ENCODE assay signal across 7 mouse cellular contexts in the genomic region with DNA sequence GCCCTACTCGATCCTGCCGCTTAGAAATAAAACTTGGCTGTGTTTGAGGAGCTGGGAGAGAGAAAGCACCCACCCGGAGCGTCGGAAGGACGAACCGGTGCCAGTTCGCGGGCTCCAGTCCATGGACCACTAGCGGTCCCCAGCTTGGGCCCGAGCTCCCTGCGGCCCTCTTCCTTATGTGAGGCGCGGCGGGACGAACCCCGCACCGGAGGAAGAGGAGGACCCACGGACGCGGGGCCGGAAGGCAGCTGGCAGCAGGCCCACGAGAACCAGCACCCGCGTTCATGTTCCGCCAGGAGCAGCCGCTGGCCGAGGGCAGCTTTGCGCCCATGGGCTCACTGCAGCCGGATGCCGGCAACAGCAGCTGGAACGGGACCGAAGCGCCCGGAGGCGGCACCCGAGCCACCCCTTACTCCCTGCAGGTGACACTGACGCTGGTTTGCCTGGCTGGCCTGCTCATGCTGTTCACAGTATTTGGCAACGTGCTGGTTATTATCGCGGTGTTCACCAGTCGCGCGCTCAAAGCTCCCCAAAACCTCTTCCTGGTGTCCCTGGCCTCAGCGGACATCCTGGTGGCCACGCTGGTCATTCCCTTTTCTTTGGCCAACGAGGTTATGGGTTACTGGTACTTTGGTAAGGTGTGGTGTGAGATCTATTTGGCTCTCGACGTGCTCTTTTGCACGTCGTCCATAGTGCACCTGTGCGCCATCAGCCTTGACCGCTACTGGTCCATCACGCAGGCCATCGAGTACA. TPM values are rescaled to one million over a fixed set of nuclear protein-coding genes. Genes with fewer than 3 reads are reported as not detected.
DNase-seq lines count a peak whose midpoint lies in the region; ATAC-seq and TF ChIP-seq lines count a peak whose summit lies in the region.

No protein-coding gene starts in this region.

- no peak for ATAC-seq in lung, embryonic 16.5 days (ENCODE audit: low read depth)
- no peak for ATAC-seq in forebrain, postnatal 0 days
- no peak for ATAC-seq in midbrain, postnatal 0 days (ENCODE audit: low FRiP score)

- H3K27me3 ChIP-seq in lung, embryonic 16.5 days (ENCODE audit: control insufficient read depth, insufficient read depth, low read depth, low read length): peaks cover 49% of the 10 kb centered on the region
- peaks cover 21% of the 10 kb centered on the region for H3K27me3 ChIP-seq in forebrain, postnatal 0 days (ENCODE audit: insufficient read depth, low read length)
- H3K27me3 ChIP-seq in midbrain, postnatal 0 days (ENCODE audit: insufficient read depth, low read length): peaks cover 17% of the 10 kb centered on the region; the same call in 1 of the 2 replicates

- no peaks in the 10 kb centered on the region for H3K9me3 ChIP-seq in lung, embryonic 16.5 days (ENCODE audit: control insufficient read depth, low read length)
- H3K9me3 ChIP-seq in forebrain, postnatal 0 days (ENCODE audit: low read length): no peaks in the 10 kb centered on the region
- H3K9me3 ChIP-seq in midbrain, postnatal 0 days (ENCODE audit: low read length): no peaks in the 10 kb centered on the region

- H3K9ac ChIP-seq in lung, embryonic 16.5 days (ENCODE audit: low read length): no peak overlapping the region
- peak overlapping the region; percentile 57 for H3K9ac ChIP-seq in forebrain, postnatal 0 days
- H3K9ac ChIP-seq in midbrain, postnatal 0 days (replicated peaks; ENCODE audit: low read length, poor library complexity, severe bottlenecking): peak overlapping the region; percentile 57

- TF ChIP-seq CTCF in forebrain, postnatal 0 days (IDR thresholded peaks at IDR 0.05; ENCODE audit: low read depth): no peak
- no peak for TF ChIP-seq CTCF in midbrain, postnatal 0 days (IDR thresholded peaks at IDR 0.05)

- peak overlapping the region; percentile 57 for H3K4me3 ChIP-seq in lung, embryonic 16.5 days (ENCODE audit: low read length)
- H3K4me3 ChIP-seq in forebrain, postnatal 0 days (ENCODE audit: low read depth, low read length): peak overlapping the region; percentile 58
- peak overlapping the region; percentile 65 for H3K4me3 ChIP-seq in midbrain, postnatal 0 days (ENCODE audit: low read depth, low read length)

- H3K27ac ChIP-seq in lung, embryonic 16.5 days (ENCODE audit: low read length): no peak overlapping the region
- 0 out of 2 replicates have a peak overlapping the region, but pooled peaks have one; percentile 5 for H3K27ac ChIP-seq in forebrain, postnatal 0 days (ENCODE audit: low read depth, low read length)
- peak overlapping the region; percentile 55 for H3K27ac ChIP-seq in midbrain, postnatal 0 days (ENCODE audit: low read depth, low read length)

- H3K4me1 ChIP-seq in lung, embryonic 16.5 days (replicated peaks; ENCODE audit: control insufficient read depth, insufficient read depth, low read length): peaks cover 27% of the 10 kb centered on the region
- peaks cover 9% of the 10 kb centered on the region; the same call in 1 of the 2 replicates for H3K4me1 ChIP-seq in forebrain, postnatal 0 days (ENCODE audit: insufficient read depth)
- peaks cover 11% of the 10 kb centered on the region; the same call in 1 of the 2 replicates for H3K4me1 ChIP-seq in midbrain, postnatal 0 days (ENCODE audit: insufficient read depth, low read length)

- DNase-seq in lung, adult 18-20 months: no peak
- DNase-seq in brain, adult 2 months (ENCODE audit: low read depth, low spot score): peak; percentile 25
- DNase-seq in forebrain, postnatal 0 days: peak; percentile 54
- peak; percentile 31 for DNase-seq in kidney, postnatal 14 days
- DNase-seq in midbrain, postnatal 0 days (ENCODE audit: low spot score): peak; percentile 30
- DNase-seq in ovary, adult 18-20 months (ENCODE audit: low spot score): no peak

- WGBS in lung, embryonic 16.5 days: 2% methylated on average over 55 of the region's 55 CpGs
- WGBS in forebrain, postnatal 0 days: 4% methylated on average over 55 of the region's 55 CpGs
- WGBS in midbrain, postnatal 0 days: 2% methylated on average over 53 of the region's 55 CpGs

- peak overlapping the region; percentile 99 for H3K4me2 ChIP-seq in lung, embryonic 16.5 days (ENCODE audit: low read depth, low read length)
- peak overlapping the region; percentile 98 for H3K4me2 ChIP-seq in forebrain, postnatal 0 days (ENCODE audit: low read depth)
- peak overlapping the region; percentile 97 for H3K4me2 ChIP-seq in midbrain, postnatal 0 days (ENCODE audit: low read depth, low read length, poor library complexity, severe bottlenecking)

- H3K36me3 ChIP-seq in lung, embryonic 16.5 days (ENCODE audit: control insufficient read depth, insufficient read depth, low read length): no peaks in the 10 kb centered on the region
- H3K36me3 ChIP-seq in forebrain, postnatal 0 days (ENCODE audit: insufficient read depth): no peaks in the 10 kb centered on the region
- no peaks in the 10 kb centered on the region for H3K36me3 ChIP-seq in midbrain, postnatal 0 days (ENCODE audit: insufficient read depth, low read length)

RNA-seq across cellular contexts. Expression of a gene that starts 2.2 kb away (rescaled TPM):
- 0.09 and 0.11 TPM in 2 replicates for polyA plus RNA-seq in lung, embryonic 16.5 days (2015; fragmentation: Nextera tagmentation; extraction: Ambion mirVana)
- total RNA-seq in forebrain, postnatal 0 days (2014; rRNA removed): 9.1 and 17.3 TPM in 2 replicates
- polyA plus RNA-seq in forebrain, postnatal 0 days (2015; fragmentation: Nextera tagmentation; extraction: Ambion mirVana): 1.7 and 2.6 TPM in 2 replicates
- total RNA-seq in midbrain, postnatal 0 days (2014; rRNA removed): 25.1 and 30.5 TPM in 2 replicates
- polyA plus RNA-seq in midbrain, postnatal 0 days (2015; fragmentation: Nextera tagmentation; extraction: Ambion mirVana): 2.9 and 3.4 TPM in 2 replicates

Comparison
In these comparisons a context has a peak if more than half of its experiments do, and no peak if none do; other contexts are left out.
1. DNase-seq: peak in brain, adult 2 months (single experiment), forebrain, postnatal 0 days (single experiment), kidney, postnatal 14 days (single experiment) and midbrain, postnatal 0 days (single experiment); none in lung, adult 18-20 months (0 of 2) and ovary, adult 18-20 months (single experiment).
2. Peak in every context shown above with its lines, with median percentiles within 50 percentile points of each other: H3K4me2 ChIP-seq and H3K4me3 ChIP-seq.